Comparison of ENCODE assay signal across 8 mouse cellular contexts in the genomic region with DNA sequence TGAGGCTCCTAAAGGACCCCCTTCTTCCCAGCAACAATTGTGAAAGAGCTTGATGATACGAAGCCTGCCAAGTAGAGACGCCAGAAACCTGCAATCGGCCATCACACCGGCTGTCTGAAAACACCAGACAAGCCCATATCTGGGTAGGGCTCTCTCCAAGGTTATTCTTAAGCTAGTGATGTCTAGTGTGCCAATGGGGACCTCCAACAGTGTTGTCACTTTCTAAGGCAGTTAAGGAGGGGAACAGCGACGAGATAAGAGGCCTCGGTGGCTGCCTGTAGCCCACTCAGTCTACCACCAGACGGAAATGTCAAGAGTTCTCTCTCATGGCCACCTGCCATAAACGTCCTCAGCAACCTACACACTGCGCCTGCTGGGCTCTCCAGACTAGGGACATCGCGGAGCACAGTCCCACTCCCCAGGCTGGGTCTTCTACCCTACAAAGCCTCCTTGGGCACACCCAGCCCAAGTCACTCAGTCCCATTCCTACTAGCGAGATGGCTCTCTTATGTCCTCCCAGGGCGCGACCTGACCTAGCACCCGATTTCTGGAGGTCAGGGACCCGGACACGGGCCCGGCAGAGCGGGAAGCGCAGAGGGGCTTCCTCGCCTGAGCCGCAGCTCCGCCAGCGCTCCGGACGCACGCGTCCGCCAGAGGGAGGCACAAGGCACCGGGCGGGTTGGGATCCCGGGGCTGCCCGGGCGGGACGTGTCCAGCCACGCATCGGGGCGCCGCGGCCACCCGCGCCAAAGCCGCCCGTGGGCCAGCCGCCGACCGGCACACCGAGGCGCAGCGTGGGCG. TPM values are rescaled to one million over a fixed set of nuclear protein-coding genes. Genes with fewer than 3 reads are reported as not detected.
A peak's percentile ranks its signal among the peaks of the same experiment; 100 is the strongest.
DNase-seq lines count a peak whose midpoint lies in the region; ATAC-seq and TF ChIP-seq lines count a peak whose summit lies in the region.

No protein-coding gene starts in this region.

- H3K9me3 ChIP-seq in embryonic facial prominence, embryonic 14.5 days (ENCODE audit: control insufficient read depth, low read length) = no peaks in the 10 kb centered on the region
- H3K9me3 ChIP-seq in hindbrain, embryonic 10.5 days = no peaks in the 10 kb centered on the region
- H3K9me3 ChIP-seq in limb, embryonic 13.5 days = no peaks in the 10 kb centered on the region
- H3K9me3 ChIP-seq in midbrain, embryonic 14.5 days (ENCODE audit: control insufficient read depth, low read length) = no peaks in the 10 kb centered on the region

- peaks cover 12% of the 10 kb centered on the region; the same call in 1 of the 2 replicates for H3K36me3 ChIP-seq in embryonic facial prominence, embryonic 14.5 days (ENCODE audit: control insufficient read depth, insufficient read depth, low read length)
- peaks cover 17% of the 10 kb centered on the region for H3K36me3 ChIP-seq in hindbrain, embryonic 10.5 days
- peaks cover 6% of the 10 kb centered on the region; the same call in 1 of the 2 replicates for H3K36me3 ChIP-seq in limb, embryonic 13.5 days
- peaks cover 2% of the 10 kb centered on the region; the same call in 1 of the 2 replicates for H3K36me3 ChIP-seq in midbrain, embryonic 14.5 days (ENCODE audit: control insufficient read depth, insufficient read depth, low read length)

- ATAC-seq in embryonic facial prominence, embryonic 14.5 days (ENCODE audit: low read depth) = peak; percentile 15
- ATAC-seq in limb, embryonic 13.5 days (ENCODE audit: low FRiP score, low read depth) = peak; percentile 30
- peak; percentile 19; the same call in 1 of the 2 replicates for ATAC-seq in midbrain, embryonic 14.5 days (ENCODE audit: low FRiP score, low TSS enrichment)

- DNase-seq in lung, adult 2 months = peak; percentile 43
- no peak for DNase-seq in lung, postnatal 25 days (ENCODE audit: low spot score)
- DNase-seq in adrenal gland, postnatal 25 days = peak; percentile 36
- peak; percentile 32 for DNase-seq in embryonic facial prominence, embryonic 14.5 days (ENCODE audit: low spot score)
- DNase-seq in hindbrain, embryonic 10.5 days (ENCODE audit: low spot score) = peak; percentile 62
- peak; percentile 52 for DNase-seq in midbrain, embryonic 14.5 days
- DNase-seq in thymus, postnatal 4 days = peak; percentile 72

- no peak for TF ChIP-seq POLR2A in lung, adult 2 months (IDR thresholded peaks at IDR 0.05; ENCODE audit: borderline replicate concordance, extremely low read depth, low read depth, low read length)

- under 1% methylated on average over 50 of the region's 52 CpGs for WGBS in lung, adult 2 months
- 3% methylated on average over 23 of the region's 52 CpGs for WGBS in embryonic facial prominence, embryonic 14.5 days
- 2% methylated on average over 52 of the region's 52 CpGs for WGBS in hindbrain, embryonic 10.5 days
- 2% methylated on average over 51 of the region's 52 CpGs for WGBS in limb, embryonic 13.5 days
- WGBS in midbrain, embryonic 14.5 days = under 1% methylated on average over 52 of the region's 52 CpGs

- H3K4me1 ChIP-seq in lung, adult 2 months (ENCODE audit: control insufficient read depth, insufficient read depth, low read length) = no peaks in the 10 kb centered on the region
- peaks cover 24% of the 10 kb centered on the region for H3K4me1 ChIP-seq in embryonic facial prominence, embryonic 14.5 days (ENCODE audit: control insufficient read depth, insufficient read depth, low read length)
- peaks cover 71% of the 10 kb centered on the region for H3K4me1 ChIP-seq in hindbrain, embryonic 10.5 days (replicated peaks)
- peaks cover 34% of the 10 kb centered on the region for H3K4me1 ChIP-seq in limb, embryonic 13.5 days
- peaks cover 24% of the 10 kb centered on the region for H3K4me1 ChIP-seq in midbrain, embryonic 14.5 days (ENCODE audit: control insufficient read depth, insufficient read depth, low read length)

- H3K27ac ChIP-seq in embryonic facial prominence, embryonic 14.5 days (replicated peaks; ENCODE audit: low read depth, low read length) = peak overlapping the region; percentile 86
- peak overlapping the region; percentile 100 for H3K27ac ChIP-seq in hindbrain, embryonic 10.5 days
- 0 out of 2 replicates have a peak overlapping the region, but pooled peaks have one; percentile 39 for H3K27ac ChIP-seq in limb, embryonic 13.5 days
- H3K27ac ChIP-seq in midbrain, embryonic 14.5 days (replicated peaks; ENCODE audit: low read depth, low read length) = peak overlapping the region; percentile 94

- H3K4me3 ChIP-seq in lung, adult 2 months (replicated peaks; ENCODE audit: extremely low read depth, low read depth, low read length) = peak overlapping the region; percentile 77
- H3K4me3 ChIP-seq in embryonic facial prominence, embryonic 14.5 days (ENCODE audit: low read depth, low read length) = peak overlapping the region; percentile 97
- peak overlapping the region; percentile 98 for H3K4me3 ChIP-seq in hindbrain, embryonic 10.5 days
- peak overlapping the region; percentile 94 for H3K4me3 ChIP-seq in limb, embryonic 13.5 days
- H3K4me3 ChIP-seq in midbrain, embryonic 14.5 days (replicated peaks; ENCODE audit: low read depth, low read length) = peak overlapping the region; percentile 94

- H3K9ac ChIP-seq in embryonic facial prominence, embryonic 14.5 days (ENCODE audit: low read depth, low read length) = peak overlapping the region; percentile 91
- H3K9ac ChIP-seq in limb, embryonic 13.5 days = peak overlapping the region; percentile 93
- peak overlapping the region; percentile 90 for H3K9ac ChIP-seq in midbrain, embryonic 14.5 days (replicated peaks; ENCODE audit: low read length)

- TF ChIP-seq CTCF in lung, adult 2 months (IDR thresholded peaks at IDR 0.05; ENCODE audit: insufficient read depth, low read length) = no peak

- peak overlapping the region; percentile 93 for H3K4me2 ChIP-seq in embryonic facial prominence, embryonic 14.5 days (ENCODE audit: low read depth, low read length)
- H3K4me2 ChIP-seq in limb, embryonic 13.5 days (replicated peaks) = peak overlapping the region; percentile 92
- peak overlapping the region; percentile 92 for H3K4me2 ChIP-seq in midbrain, embryonic 14.5 days (ENCODE audit: low read length)

- H3K27me3 ChIP-seq in embryonic facial prominence, embryonic 14.5 days (replicated peaks; ENCODE audit: control insufficient read depth, insufficient read depth, low read length) = no peaks in the 10 kb centered on the region
- no peaks in the 10 kb centered on the region for H3K27me3 ChIP-seq in hindbrain, embryonic 10.5 days (ENCODE audit: insufficient read depth, poor library complexity, severe bottlenecking)
- no peaks in the 10 kb centered on the region for H3K27me3 ChIP-seq in limb, embryonic 13.5 days
- no peaks in the 10 kb centered on the region for H3K27me3 ChIP-seq in midbrain, embryonic 14.5 days (ENCODE audit: control insufficient read depth, insufficient read depth, low read length)

RNA-seq across cellular contexts. Expression of gene Mical3, which starts 21.4 kb away (rescaled TPM):
- 17.8 and 24.3 TPM in 2 replicates for polyA plus RNA-seq in lung, adult 2 months (2012; rRNA removed)
- total RNA-seq in adrenal gland, postnatal 25 days (2021) = 65.9 and 72.6 TPM in 2 replicates
- polyA plus RNA-seq in embryonic facial prominence, embryonic 14.5 days (2014; fragmentation: Nextera tagmentation; extraction: Ambion mirVana) = 17.0 and 19.2 TPM in 2 replicates
- 10.3 and 11.8 TPM in 2 replicates for polyA plus RNA-seq in hindbrain, embryonic 10.5 days (2016; fragmentation: Nextera tagmentation; extraction: Ambion mirVana)
- 11.0 and 13.2 TPM in 2 replicates for polyA plus RNA-seq in limb, embryonic 13.5 days (2015; fragmentation: Nextera tagmentation; extraction: Ambion mirVana)
- 51.5 and 51.7 TPM in 2 replicates for polyA plus RNA-seq in midbrain, embryonic 14.5 days (2014; fragmentation: Nextera tagmentation; extraction: Ambion mirVana)

Comparison
In these comparisons a context has a peak if more than half of its experiments do, and no peak if none do; other contexts are left out.
1. H3K27ac ChIP-seq: peak in every context shown above with its lines; median percentile 100 in hindbrain, embryonic 10.5 days; 94 in midbrain, embryonic 14.5 days; 86 in embryonic facial prominence, embryonic 14.5 days; 39 in limb, embryonic 13.5 days.